Mouse (Mus musculus): ENCODE measurements around the gene Emc7. TPM values are rescaled to one million over a fixed set of nuclear protein-coding genes. Genes with fewer than 3 reads are reported as not detected.

The Emc7 gene
- total and polyA plus RNA-seq, 3 experiments: 17.7 to 25.7 TPM; not detected in 1

GRCm38 (mm10) chr2:112513036-112513435 lies 58.2 kb downstream of the Emc7 start:
- H3K4me3 ChIP-seq (ENCODE audit: control insufficient read depth in 1 of 2, insufficient read depth in 1 of 2, low read depth in 2 of 2, low read length in 2 of 2): no peak overlapping the region
- TF ChIP-seq MAFK (IDR thresholded peaks at IDR 0.05; ENCODE audit: borderline replicate concordance, low read depth, low read length): no peak
- TF ChIP-seq SMC3 (IDR thresholded peaks at IDR 0.05; ENCODE audit: low read depth, low read length): peak; percentile 31; the same call in 1 of the 2 replicates
- TF ChIP-seq RAD21 (IDR thresholded peaks at IDR 0.05; ENCODE audit: low read depth, low read length): peak; percentile 34
- peak; percentile 20 to 37 (median 30); a peak in 5 of 6 replicates for TF ChIP-seq CTCF (IDR thresholded peaks at IDR 0.05 in 2 of 3, conservative IDR thresholded peaks at IDR 0.05 in 1 of 3; ENCODE audit: control insufficient read depth in 1 of 3, insufficient read depth in 1 of 3, low read depth in 2 of 3, low read length in 3 of 3, poor library complexity in 1 of 3, severe bottlenecking in 1 of 3)
- TF ChIP-seq UBTF (IDR thresholded peaks at IDR 0.05; ENCODE audit: borderline replicate concordance, insufficient read depth, low read depth, low read length): no peak
- 0 out of 2 replicates have a peak, but pooled peaks have one; percentile 37 for TF ChIP-seq JUND (IDR thresholded peaks at IDR 0.05; ENCODE audit: low read depth, low read length)
- H3K27me3 ChIP-seq (ENCODE audit: control insufficient read depth in 1 of 2, insufficient read depth in 2 of 2, low read length in 2 of 2): no peaks in the 10 kb centered on the region
- peak; percentile 55 for DNase-seq (ENCODE audit: low read depth, low spot score)
- H3K9me3 ChIP-seq (replicated peaks; ENCODE audit: insufficient read depth, low read length): no peaks in the 10 kb centered on the region
- peaks cover 0 to 34% of the 10 kb centered on the region in 2 experiments; a peak in 2 of 4 replicates for H3K36me3 ChIP-seq (ENCODE audit: control insufficient read depth in 1 of 2, insufficient read depth in 2 of 2, low read length in 2 of 2)
- H3K27ac ChIP-seq (ENCODE audit: control insufficient read depth, low read depth, low read length): no peak overlapping the region
- H3K4me1 ChIP-seq (ENCODE audit: control insufficient read depth in 1 of 2, insufficient read depth in 2 of 2, low read length in 2 of 2): peaks cover 10 to 20% of the 10 kb centered on the region in 2 experiments
- no peaks in the 10 kb centered on the region; the same call in 1 of the 2 replicates for H3K79me2 ChIP-seq (ENCODE audit: control insufficient read depth, insufficient read depth, low read length, poor library complexity)
- H3K9ac ChIP-seq (ENCODE audit: control insufficient read depth, low read depth, low read length, poor library complexity, severe bottlenecking): no peak overlapping the region

GRCm38 (mm10) chr2:112516728-112517127 lies 61.9 kb downstream of the Emc7 start:
- Histone ChIP-seq H3K79me2 (ENCODE audit: control insufficient read depth, insufficient read depth, low read length, poor library complexity) (no peaks in the 10 kb centered on the region), H3K27ac (ENCODE audit: control insufficient read depth, low read depth, low read length) (no peak overlapping the region), H3K4me3 (ENCODE audit: control insufficient read depth in 1 of 2, insufficient read depth in 1 of 2, low read depth in 2 of 2, low read length in 2 of 2) (no peak overlapping the region), H3K36me3 (ENCODE audit: control insufficient read depth in 1 of 2, insufficient read depth in 2 of 2, low read length in 2 of 2) (peaks cover 0 to 17% of the 10 kb centered on the region in 2 experiments; a peak in 2 of 4 replicates), H3K9me3 (replicated peaks; ENCODE audit: insufficient read depth, low read length) (no peaks in the 10 kb centered on the region), H3K9ac (ENCODE audit: control insufficient read depth, low read depth, low read length, poor library complexity, severe bottlenecking) (no peak overlapping the region), H3K4me1 (ENCODE audit: control insufficient read depth in 1 of 2, insufficient read depth in 2 of 2, low read length in 2 of 2) (peaks cover 8% of the 10 kb centered on the region in 2 experiments; a peak in 3 of 4 replicates), H3K27me3 (ENCODE audit: control insufficient read depth in 1 of 2, insufficient read depth in 2 of 2, low read length in 2 of 2) (no peaks in the 10 kb centered on the region)
- no peak for DNase-seq (ENCODE audit: low read depth, low spot score)
- no peak for TF ChIP-seq GABPA (IDR thresholded peaks at IDR 0.05; ENCODE audit: low read depth, low read length)
- no peak for TF ChIP-seq RCOR1 (IDR thresholded peaks at IDR 0.05; ENCODE audit: low read depth, low read length)
- no peak for TF ChIP-seq BHLHE40 (IDR thresholded peaks at IDR 0.05; ENCODE audit: borderline replicate concordance, low read depth, low read length)
- no peak for TF ChIP-seq POLR2AphosphoS5 (IDR thresholded peaks at IDR 0.05; ENCODE audit: borderline replicate concordance, low read depth, low read length)
- no peak for TF ChIP-seq MAFK (IDR thresholded peaks at IDR 0.05; ENCODE audit: borderline replicate concordance, low read depth, low read length)
- TF ChIP-seq USF2 (IDR thresholded peaks at IDR 0.05; ENCODE audit: borderline replicate concordance in 1 of 2, insufficient read depth in 1 of 2, low read depth in 1 of 2, low read length in 2 of 2): no peak
- TF ChIP-seq JUND (IDR thresholded peaks at IDR 0.05; ENCODE audit: low read depth, low read length): no peak
- TF ChIP-seq SIN3A (IDR thresholded peaks at IDR 0.05; ENCODE audit: low read length): no peak
- TF ChIP-seq TAL1 (IDR thresholded peaks at IDR 0.05; ENCODE audit: low read length): no peak
- TF ChIP-seq HCFC1 (IDR thresholded peaks at IDR 0.05; ENCODE audit: low read depth, low read length): no peak
- no peak for TF ChIP-seq TBP (IDR thresholded peaks at IDR 0.05; ENCODE audit: low read depth, low read length)
- TF ChIP-seq NRF1 (IDR thresholded peaks at IDR 0.05; ENCODE audit: insufficient read depth, low read depth, low read length, poor library complexity, severe bottlenecking): no peak
- TF ChIP-seq POLR2AphosphoS2 (IDR thresholded peaks at IDR 0.05; ENCODE audit: low read length): no peak
- TF ChIP-seq RAD21 (IDR thresholded peaks at IDR 0.05; ENCODE audit: low read depth, low read length): no peak
- no peak for TF ChIP-seq MXI1 (IDR thresholded peaks at IDR 0.05; ENCODE audit: low read depth, low read length)
- TF ChIP-seq SMC3 (IDR thresholded peaks at IDR 0.05; ENCODE audit: low read depth, low read length): no peak
- TF ChIP-seq KAT2A (conservative IDR thresholded peaks at IDR 0.05; ENCODE audit: low read depth, low read length): no peak
- TF ChIP-seq MYC (IDR thresholded peaks at IDR 0.05; ENCODE audit: low read depth, low read length): no peak
